Mouse (Mus musculus) brain, embryonic 14.5 days (tissue): ENCODE measurements around the gene Izumo2. TPM values are rescaled to one million over a fixed set of nuclear protein-coding genes. Genes with fewer than 3 reads are reported as not detected.
A peak's percentile ranks its signal among the peaks of the same experiment; 100 is the strongest.
"Not testable (repeated sequence)": the region's sequence is repeated elsewhere in the genome, so short reads cannot be mapped to it uniquely, and the experiment has no call there.

Source experiments
- DNase-seq: peaks from one replicate; pipeline ENCODE4 v3.0.0-alpha.2; 2011; ENCODE audit warnings: low read depth
- CTCF ChIP-seq: fragments of 200-500 bp; IDR thresholded peaks from 2 replicates; pipeline ENCODE4 v1.5.1; 2012; ENCODE audit warnings: inconsistent platforms, mild to moderate bottlenecking, moderate library complexity, borderline replicate concordance; ENCODE audit not compliant: insufficient read depth, insufficient read length; ENCODE audit errors: extremely low read depth
- POLR2A ChIP-seq: fragments of 200-500 bp; IDR thresholded peaks from 2 replicates; pipeline ENCODE4 v1.6.1; 2012; ENCODE audit warnings: mild to moderate bottlenecking, inconsistent platforms, borderline replicate concordance; ENCODE audit not compliant: poor library complexity, insufficient read depth, insufficient read length, severe bottlenecking; ENCODE audit errors: extremely low read depth
- polyA plus RNA-seq: library from polyadenylated mRNA; depleted of rRNA; stranded (reverse); fragments of >200 nt; gene quantifications from 2 replicates; pipeline ENCODE4 v1.2.3, GENCODE M21; 2012

The Izumo2 gene
- polyA plus RNA-seq, 1 experiment = not detected

DNA sequence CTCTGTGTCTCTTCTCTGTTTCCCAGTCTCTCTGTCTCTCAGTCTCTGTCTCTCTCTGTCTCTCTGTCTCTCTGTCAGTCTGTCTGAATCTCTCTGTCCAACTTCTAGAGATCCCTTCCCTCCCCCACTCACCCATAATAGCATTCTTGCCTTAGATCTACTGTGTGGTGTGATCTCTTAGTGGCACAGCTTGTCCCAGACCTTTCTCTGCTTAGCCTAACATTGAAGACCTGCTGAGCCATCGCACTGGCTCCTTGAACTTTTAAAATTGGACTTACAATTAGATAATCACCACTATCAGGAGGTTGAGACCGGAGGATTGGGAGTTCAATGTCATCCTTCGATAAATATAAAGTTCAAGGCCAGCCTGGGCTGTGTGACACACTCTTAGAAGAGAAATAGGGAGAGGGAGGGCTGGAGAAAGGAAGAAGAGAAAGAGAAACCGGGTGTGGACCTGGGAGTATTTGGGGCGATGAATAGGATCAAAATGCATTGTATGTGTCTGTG lies 1.3 kb upstream of the Izumo2 start:
- DNase-seq = no peak
- no peak for TF ChIP-seq POLR2A
- no peak for TF ChIP-seq CTCF

GRCm38 (mm10) chr7:44708093-44708492 lies 449 bp upstream of the Izumo2 start:
- DNase-seq = not testable (repeated sequence)

DNA sequence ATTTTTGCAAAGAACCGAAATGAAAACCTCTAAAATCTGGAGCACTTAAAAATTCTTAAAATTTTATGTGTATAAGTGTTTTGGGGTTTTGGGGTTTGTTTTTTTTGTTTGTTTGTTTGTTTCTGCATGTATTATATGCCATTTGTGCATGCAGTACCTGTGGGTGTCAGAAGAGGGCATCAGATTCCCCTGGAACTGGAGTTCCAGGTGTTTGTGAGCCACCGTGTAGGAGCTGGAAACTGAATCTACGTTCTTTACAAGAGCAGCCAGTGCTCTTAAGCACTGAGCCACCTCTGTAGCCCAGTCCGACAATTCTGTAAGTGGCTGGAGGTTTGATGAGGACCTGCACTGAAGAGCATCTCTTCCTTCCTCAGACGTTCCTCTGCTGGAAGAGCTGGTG lies 1.3 kb downstream of the Izumo2 start:
- no peak for DNase-seq
- TF ChIP-seq POLR2A = no peak
- TF ChIP-seq CTCF = no peak

- TF ChIP-seq CTCF = no peak
- no peak for TF ChIP-seq POLR2A
Measured at GRCm38 (mm10) chr7:44722058-44722457, 13.5 kb downstream of the Izumo2 start.

DNA sequence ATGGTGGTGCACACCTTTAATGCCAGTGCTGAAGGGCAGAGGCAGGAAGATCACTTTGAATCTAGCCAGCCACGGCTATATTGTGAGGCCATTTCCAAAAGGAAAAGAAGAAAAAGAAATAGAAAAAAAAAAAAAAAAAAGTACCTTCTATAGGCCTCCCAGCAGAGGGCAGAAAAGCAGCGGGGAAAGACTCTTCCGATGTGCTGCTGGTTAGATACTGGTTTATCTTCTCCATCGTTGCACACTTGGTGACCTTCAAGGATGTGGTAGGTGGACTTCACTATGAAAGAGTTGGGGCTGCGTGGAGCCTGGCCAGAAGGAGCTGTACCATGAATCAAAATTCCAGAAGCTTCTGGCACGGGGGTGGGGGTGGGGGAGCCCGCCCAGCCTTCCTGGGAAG lies 15.8 kb downstream of the Izumo2 start:
- TF ChIP-seq CTCF (peak; percentile 54; the same call in 1 of the 2 replicates), POLR2A (no peak)
- peak; percentile 47 for DNase-seq

More at GRCm38 (mm10) chr7:44722058-44722457, 13.5 kb downstream of the Izumo2 start:
- DNase-seq = no peak

GRCm38 (mm10) chr7:44726343-44726742 lies 17.8 kb downstream of the Izumo2 start:
- TF ChIP-seq CTCF = no peak
- TF ChIP-seq POLR2A = no peak
- no peak for DNase-seq

DNA sequence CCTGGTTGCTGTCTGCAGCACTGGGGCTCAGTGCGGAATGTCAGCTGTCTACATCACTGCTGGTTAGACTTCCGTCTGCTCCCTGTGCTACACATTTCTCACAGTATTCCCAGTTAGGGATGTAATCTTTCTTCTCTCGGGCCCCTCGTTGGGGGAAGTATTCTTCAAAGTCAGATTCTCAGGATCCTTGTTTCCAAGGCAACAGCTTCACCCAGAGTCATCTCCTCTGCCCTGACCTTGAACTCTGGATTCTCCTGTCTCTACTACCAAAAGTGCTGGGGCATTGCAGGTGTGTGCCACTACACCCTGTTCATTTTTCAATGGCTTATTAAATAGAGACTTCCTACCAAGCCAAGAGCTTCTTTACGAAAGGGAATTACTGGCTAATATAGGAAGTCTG lies 18.6 kb downstream of the Izumo2 start:
- no peak for DNase-seq
- no peak for TF ChIP-seq POLR2A
- TF ChIP-seq CTCF = no peak

DNA sequence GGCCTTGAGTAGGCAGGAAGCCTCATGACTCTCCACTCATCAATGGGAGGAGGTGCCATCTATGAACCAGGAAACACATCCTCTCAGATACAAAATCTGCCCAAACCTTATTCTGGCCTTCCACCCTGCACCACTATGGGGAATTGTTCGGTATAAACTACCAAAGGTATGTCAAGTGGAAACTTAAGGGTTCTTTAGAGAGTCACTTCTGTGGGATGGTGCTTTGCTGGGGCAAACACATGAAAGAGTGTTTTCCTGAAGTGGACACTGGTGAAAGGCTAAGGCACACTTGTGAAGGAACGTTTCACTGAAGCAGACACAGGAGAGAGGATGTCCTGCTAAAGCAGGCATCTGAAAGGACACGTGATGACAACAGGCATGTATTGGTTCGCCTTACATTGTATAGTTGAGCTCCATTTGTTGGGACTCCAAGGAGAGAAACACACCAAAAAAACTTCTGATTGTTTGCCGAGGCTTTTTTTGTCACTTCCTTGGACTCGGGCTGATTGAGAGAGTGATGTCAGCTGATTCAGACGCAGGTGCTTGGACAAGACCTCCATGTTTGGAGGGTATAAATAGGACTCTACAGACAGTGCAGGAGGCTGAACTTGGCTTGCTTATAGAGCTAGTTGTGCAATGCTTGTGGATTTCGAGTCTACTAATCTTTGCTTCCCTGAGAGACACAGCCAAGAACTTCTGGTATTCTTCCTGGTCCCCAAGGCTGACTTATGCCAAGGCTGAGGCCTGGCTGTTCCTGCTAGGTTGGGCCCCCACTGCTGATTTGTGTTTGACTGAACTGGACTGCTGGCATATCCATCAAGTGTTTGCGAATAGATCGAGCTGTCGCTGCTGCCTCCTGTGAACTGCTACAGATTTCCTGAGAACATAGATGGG lies 19.8 kb downstream of the Izumo2 start:
- no peak for DNase-seq
- TF ChIP-seq POLR2A (no peak), CTCF (no peak)

DNA sequence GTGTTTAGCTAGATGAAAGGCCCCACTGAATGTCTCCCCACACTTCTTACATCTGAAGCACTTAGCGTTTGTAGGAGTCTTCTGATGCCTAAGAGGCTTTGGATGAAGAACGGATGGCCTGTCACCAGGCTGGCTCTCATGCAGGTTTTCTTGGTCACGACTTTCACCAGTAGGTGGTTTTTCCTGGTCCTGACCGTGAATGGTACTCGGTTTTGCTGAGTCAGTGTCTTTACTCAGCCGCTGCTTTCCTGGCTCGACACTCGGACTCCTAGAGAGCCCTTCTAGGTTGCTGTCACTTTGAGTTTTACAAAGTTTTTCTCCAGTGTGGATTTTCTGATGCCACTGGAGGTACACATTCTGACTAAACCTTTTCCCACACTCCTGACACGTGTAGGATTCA lies 25.2 kb downstream of the Izumo2 start:
- TF ChIP-seq POLR2A (no peak), CTCF (no peak)
- no peak for DNase-seq

GRCm38 (mm10) chr7:44741361-44741760 lies 32.8 kb downstream of the Izumo2 start:
- TF ChIP-seq CTCF = no peak
- no peak for TF ChIP-seq POLR2A
- DNase-seq = no peak

DNA sequence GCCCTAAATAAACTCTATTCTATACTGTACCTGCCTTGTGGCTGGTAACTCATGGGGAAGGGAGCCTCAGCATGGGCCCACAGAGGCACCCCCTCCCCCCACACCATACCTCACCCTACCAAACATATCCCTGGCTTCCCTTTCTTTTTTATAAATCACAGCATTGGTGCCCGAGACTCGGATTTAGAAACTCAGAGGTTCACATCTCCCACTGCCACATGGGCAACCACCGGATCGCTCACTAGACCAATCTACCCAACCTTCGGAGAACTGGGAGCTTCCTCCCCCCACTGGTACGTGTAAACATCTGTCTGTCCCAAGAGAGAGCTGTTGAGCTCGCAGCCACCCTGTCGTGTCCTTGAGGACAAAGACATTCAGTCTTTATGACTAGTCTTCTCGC lies 35.7 kb downstream of the Izumo2 start:
- TF ChIP-seq CTCF (no peak), POLR2A (no peak)
- DNase-seq = no peak

DNA sequence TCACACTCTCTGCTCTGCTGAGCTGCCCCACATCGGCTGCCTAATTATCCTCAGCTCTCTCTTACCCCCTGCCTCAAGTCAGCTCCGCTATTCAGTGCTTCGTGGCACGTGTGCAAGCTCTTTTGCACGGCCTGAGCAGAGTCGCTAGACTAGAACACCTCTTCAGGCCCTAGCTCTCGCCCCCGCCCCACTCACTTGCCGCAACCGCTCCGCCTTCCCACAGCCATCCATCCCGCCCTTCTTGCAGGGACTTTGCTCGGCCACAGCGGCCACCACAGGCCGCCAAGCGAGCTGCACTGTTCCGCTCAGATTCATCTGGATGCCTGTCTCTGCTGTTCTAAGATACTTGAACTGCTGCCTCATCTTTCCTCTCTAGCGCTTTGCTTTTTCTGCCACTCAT lies 36.5 kb downstream of the Izumo2 start:
- peak; percentile 14; the same call in 1 of the 2 replicates for TF ChIP-seq POLR2A
- peak; percentile 85 for TF ChIP-seq CTCF
- DNase-seq = peak; percentile 95

DNA sequence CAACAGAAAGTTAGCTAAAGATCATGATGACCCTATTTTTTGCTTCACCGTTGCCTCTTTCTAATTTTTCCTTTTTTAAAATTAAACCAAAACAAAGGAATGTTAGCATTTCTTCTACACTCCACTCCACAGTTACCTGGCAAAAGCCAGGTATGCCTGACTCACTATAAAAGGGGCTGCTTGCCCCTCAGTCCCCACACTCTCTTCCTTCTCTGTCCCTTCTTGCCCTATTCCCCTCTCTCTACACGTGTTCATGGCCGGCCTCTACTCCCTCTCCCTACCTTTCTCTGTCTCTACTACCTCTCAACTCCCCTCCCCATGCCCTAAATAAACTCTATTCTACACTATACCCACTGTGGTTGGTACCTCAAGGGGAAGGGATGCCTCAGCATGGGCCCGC lies 38.6 kb downstream of the Izumo2 start:
- TF ChIP-seq POLR2A = no peak
- no peak for TF ChIP-seq CTCF

More for the DNA sequence above, 38.6 kb downstream of the Izumo2 start:
- no peak for DNase-seq
